Mouse (Mus musculus): ENCODE data around the gene Elob.
A peak's percentile ranks its signal among the peaks of the same experiment; 100 is the strongest.

The Elob gene

DNA sequence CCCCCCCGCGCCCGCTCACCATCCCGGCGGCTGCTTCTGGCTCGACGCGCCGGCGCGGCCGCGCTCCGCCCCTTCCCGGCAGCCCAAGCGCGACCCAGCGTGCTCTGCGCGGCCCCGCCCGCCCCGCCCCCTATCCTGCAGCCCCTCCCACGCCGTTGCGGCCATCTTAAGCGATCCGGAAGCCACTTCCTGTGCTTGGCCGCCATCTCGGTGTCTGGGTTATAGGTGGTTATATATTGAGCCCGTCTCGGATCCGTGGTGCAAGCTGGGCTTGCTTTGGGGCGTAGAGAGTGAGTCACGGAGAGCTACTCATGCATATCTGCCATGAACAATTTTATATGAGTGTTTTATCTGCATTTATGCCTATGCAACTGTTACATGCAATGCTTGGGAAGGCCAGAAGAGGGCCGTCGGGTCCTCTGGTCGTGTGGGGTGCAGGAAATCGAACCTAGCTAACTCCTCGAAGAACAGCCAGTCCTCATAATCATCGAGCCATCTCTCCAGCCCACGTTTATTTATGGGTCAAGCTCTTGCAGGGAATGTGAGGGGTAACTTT is at the start of gene Elob:
Elob (minus strand) TSS at position 73 of the 556 bp plus-strand sequence.
- DNase-seq = peak; percentile 87

DNA sequence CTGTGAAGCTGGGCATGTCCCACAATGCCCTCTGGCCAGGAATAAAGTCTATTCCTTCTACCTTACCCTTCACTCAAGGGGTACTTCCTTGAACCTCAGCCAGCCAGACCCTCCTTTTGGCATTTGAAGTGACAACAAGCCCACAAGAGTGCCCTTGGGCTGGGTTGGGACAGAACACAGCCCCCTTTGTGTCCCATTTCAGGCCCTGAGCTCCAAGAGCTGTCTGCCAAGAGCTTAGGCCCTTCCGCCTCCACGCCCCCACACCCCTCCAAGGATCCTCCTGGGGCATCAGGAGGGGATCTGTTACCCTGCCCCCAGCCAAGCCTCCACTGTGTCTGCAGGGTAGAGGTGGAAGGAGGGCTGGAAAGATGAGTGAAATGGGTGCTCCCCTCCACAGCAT is 48.2 kb upstream of the Elob start:
- DNase-seq = no peak

- DNase-seq = no peak
These were observed 47.8 kb upstream of the Elob start for GRCm38 (mm10) chr17:23876741-23877140.

DNA sequence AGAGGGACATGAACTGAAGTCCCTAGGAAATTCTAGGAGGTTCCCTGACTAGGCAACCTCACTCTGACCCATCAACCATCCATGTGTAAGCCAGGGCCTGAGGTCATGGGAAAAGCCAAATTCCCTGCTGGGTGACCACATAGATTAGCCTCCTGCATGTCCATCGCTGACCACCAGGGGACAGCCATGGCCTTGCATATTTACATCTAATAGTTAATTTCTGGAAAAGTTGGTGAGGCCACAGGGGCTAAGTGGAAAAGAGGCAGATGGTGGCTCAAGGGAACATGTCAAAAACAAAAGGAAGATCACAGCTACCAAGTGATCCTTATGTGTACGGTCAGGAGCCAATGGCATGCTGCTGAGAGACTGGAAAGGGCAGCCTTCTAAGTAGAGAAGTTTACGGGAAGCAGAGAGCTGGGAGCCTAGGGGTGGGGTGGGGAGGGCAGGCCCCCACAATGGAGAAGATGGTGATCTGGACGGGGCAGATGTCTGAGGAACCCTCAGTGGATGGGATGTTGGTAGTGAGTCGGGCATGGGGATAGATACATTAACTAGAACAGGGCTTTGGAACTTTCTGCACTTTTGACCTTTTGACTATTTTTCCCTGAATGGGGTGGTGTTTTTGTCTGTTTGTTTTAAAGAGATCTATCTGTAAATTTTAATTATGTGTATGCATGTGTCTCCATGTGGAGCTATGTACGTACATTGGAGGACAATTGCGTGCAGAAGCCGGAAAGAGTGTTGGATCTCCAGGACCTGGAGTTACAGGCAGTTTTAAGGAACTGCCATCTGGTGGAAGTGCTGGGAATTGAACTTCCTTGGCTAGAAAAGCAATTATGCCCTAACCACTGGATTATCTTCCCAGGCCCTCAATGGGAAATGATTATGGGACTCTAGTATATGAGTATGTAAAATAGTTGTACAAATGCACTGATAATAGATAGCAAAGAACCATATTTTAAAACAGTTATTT is 45.2 kb upstream of the Elob start:
- peak; percentile 41 for DNase-seq

DNA sequence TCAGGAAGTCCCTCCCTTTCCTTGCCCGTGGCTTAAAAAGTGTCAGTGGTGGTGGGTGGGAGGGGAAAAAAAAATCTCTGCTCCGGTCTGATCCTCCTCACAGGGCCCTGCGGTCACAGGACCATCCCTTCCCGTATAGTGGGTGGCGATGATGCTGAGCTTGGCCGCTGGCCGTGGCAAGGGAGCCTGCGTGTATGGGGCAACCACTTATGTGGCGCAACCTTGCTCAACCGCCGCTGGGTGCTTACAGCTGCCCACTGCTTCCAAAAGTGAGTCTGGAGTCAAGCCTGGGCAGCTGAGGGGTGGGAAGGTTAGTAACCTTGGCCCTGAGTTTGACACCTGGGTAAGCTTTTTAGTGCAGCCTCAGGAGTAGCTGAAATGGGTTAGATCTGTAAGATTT is 39.6 kb upstream of the Elob start:
- DNase-seq = no peak

GRCm38 (mm10) chr17:23867756-23868155 is 38.8 kb upstream of the Elob start, which contains the start of gene Prss21:
Gene Prss21, plus strand, starts transcription at chr17:23868056.
- no peak for DNase-seq

GRCm38 (mm10) chr17:23862926-23863325 is 34.0 kb upstream of the Elob start:
- DNase-seq = no peak

GRCm38 (mm10) chr17:23857913-23858312 is 29.0 kb upstream of the Elob start:
- DNase-seq = no peak

DNA sequence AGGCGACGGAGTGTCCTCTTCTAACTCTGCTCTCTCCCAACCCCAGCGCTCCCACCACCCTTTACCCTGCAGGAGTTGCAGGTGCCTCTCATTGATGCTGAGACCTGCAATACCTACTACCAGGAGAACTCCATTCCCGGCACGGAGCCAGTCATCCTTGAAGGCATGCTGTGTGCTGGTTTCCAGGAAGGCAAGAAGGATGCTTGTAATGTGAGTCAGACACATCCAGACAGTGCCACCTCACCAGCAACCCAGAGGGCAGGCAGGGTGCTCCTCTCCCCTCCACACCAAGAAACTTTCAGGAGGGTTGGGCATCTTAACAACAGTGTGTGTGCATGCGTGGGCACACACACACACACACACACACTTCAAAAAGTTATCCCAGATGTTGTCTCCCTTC is 28.3 kb upstream of the Elob start:
- no peak for DNase-seq

GRCm38 (mm10) chr17:23854229-23854765 is 25.4 kb upstream of the Elob start:
- DNase-seq = no peak

DNA sequence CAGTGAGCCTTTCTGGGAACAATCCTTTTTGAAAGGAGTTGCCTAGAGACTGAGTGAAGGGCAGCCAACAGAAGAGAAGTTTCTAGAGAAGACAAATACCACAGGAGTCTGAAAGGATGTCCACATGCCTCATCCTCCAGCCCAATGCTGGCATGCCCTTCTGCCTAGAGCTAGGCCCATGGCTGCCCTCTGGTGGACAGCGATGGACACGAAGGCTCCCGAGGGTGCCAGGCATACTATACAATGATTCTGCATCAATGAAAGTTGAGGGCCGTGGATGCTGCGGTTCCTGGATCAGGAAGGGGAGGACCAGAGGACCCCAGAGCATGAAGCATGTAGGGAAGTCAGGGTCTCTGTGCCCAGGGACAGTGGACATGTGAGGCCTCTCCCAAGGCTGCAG is 24.4 kb upstream of the Elob start:
- DNase-seq = peak; percentile 17

- peak; percentile 38 for DNase-seq
These were observed 22.2 kb upstream of the Elob start for GRCm38 (mm10) chr17:23850853-23851749.

- no peak for DNase-seq
These were observed 21.1 kb upstream of the Elob start for GRCm38 (mm10) chr17:23850028-23850427.

DNA sequence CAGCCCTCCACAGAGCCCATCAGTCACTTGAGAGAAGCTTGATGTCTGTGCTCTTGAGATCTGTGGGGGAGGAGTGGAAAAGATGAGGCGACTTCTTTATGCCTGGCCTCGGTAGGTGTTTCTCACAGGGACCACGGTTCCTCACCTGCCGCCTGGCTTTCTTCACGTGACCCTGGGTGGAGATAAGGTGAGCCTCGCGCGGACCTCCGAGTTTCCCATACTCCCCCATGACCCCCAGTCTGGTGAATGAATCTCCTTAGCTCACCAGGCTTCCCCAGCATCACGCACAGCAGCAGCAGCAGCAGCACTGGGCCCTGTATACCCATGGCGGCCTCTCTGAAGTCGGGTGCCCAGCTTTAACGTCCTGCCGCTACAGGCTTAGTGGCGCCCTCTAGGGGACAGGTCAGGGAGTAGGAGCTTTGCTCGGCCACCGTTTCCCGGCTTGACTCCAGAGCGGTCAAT is 14.9 kb upstream of the Elob start, which contains the start of the genes Prss32 and Prss41:
Prss32 (plus strand) TSS at position 44 of the 462 bp plus-strand sequence.
Prss41 (minus strand) TSS at position 361 of the 462 bp plus-strand sequence.
- peak; percentile 37 for DNase-seq

DNA sequence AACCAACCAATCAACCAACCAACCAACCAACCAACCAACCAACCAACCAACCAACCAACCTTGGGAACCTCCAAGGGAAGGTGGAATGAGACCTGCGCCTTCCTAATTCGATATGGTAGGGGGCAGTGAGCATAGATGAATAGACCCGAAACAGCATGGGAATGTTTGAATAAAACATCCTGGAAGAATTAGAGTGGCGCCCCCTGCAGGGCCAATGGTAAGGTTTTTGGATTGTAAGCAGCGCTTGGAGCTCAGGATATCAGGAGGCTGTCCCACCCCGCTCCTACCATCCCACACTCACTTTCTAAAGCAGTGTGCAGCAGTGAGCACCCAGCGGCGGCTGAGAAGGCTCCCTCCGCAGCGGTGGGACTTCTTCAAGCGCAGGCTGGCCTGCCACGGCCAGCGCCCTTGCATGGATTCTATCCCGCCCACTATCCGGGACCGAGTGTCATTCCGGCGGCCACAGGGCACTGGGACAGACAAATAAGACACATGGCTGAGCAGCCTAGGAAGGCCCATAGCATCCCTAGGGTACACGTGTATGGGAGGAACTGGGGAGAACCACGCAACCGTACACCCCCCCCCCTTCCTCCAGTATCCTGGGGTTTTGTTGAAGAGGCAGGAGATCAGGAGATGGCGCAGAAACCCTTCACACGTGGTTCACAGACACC is 14.3 kb upstream of the Elob start:
- DNase-seq = no peak

- DNase-seq = peak; percentile 40
These were observed 12.2 kb upstream of the Elob start for GRCm38 (mm10) chr17:23841145-23841544.

DNA sequence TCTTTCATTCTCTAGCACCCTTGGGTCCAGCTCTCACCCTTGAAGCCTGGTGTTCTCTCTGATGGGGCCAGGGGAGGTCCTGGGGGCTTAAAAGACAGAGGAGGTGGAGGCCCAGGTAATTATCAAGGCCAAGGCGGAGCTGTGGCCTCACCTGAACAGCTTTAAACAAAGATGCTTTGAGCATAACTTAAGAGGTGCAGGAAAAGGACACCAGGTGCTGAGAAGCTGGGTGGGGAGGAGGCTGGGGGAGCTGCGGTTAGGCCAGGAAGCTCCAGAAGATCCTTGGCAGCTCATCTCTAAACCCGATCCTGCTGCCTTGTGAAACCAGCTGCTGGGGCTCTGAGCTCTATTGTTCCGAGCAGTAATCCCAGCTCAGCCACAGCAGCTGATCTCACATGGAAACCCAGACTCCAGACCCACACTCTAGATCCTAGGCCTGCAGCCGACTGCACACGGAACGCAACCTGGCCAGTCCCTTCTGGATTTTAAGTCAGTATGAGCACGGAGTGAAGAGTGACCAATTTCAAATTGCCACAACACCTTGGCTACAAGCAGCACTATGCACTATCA is 7.2 kb upstream of the Elob start, which contains the start of gene Prss33:
Prss33 (minus strand) TSS at position 51 of the 570 bp plus-strand sequence.
- DNase-seq = no peak

GRCm38 (mm10) chr17:23831201-23831600 is 2.3 kb upstream of the Elob start:
- DNase-seq = no peak

- peak; percentile 67 for DNase-seq
These were observed 500 bp downstream of the Elob start for GRCm38 (mm10) chr17:23828271-23829001.

- no peak for DNase-seq
These were observed 3.3 kb downstream of the Elob start for GRCm38 (mm10) chr17:23825591-23825990.

DNA sequence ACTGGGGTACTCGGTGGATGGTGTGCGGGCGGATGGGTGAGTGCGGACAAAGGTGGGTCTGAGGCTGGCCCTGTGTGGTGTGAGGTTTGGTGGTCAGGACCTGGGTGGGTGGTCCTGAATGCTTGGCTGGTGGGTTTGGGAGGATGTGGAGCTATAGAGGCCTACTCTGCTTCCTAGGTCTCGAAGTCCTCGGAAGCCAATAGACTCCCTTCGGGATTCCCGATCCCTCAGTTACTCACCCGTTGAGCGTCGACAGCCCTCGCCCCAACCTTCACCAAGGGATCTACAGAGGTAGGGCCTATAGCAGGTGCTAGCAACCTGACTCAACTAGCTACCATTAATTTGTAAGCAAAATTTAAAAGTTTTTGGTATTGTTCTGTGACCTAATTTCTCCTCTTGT is 5.3 kb downstream of the Elob start:
- DNase-seq = no peak

All from kidney, adult 11 months (tissue).